Mouse (Mus musculus) embryonic facial prominence, embryonic 11.5 days (tissue): ENCODE results near the gene Tada2a. TPM values are rescaled to one million over a fixed set of nuclear protein-coding genes. Genes with fewer than 3 reads are reported as not detected.

Experiments
- ATAC-seq: fragments of 200-750 bp; cut with Nextera tagmentation; replicated peaks from 2 replicates; pipeline ENCODE4 v1.8.0; 2017; ENCODE audit warnings: low read depth; ENCODE audit not compliant: insufficient number of reproducible peaks, low FRiP score, low TSS enrichment
- DNase-seq: peaks from one replicate; pipeline ENCODE4 v3.0.0-alpha.2; 2015; ENCODE audit warnings: low spot score
- H3K27ac ChIP-seq: fragments of 300-500 bp; sonication (generic); replicated peaks from 2 replicates; pipeline ENCODE4 v1.5.1; 2014; ENCODE audit warnings: mild to moderate bottlenecking, low read depth, low read length, control low read depth
- H3K27me3 ChIP-seq: fragments of 300-500 bp; sonication (generic); 2 replicates; pipeline ENCODE4 v1.6.1; 2014; ENCODE audit warnings: mild to moderate bottlenecking, low read length, moderate library complexity, mixed read lengths; ENCODE audit not compliant: control insufficient read depth, insufficient read depth
- H3K36me3 ChIP-seq: fragments of 300-500 bp; sonication (generic); replicated peaks from 2 replicates; pipeline ENCODE4 v1.6.1; 2014; ENCODE audit warnings: low read depth, mild to moderate bottlenecking, low read length, moderate library complexity, mixed read lengths; ENCODE audit not compliant: control insufficient read depth, insufficient read depth
- H3K4me1 ChIP-seq: fragments of 300-500 bp; sonication (generic); 2 replicates; pipeline ENCODE4 v1.6.1; 2014; ENCODE audit warnings: low read length, mixed read lengths; ENCODE audit not compliant: control insufficient read depth, insufficient read depth
- H3K4me2 ChIP-seq: fragments of 300-500 bp; sonication (generic); 2 replicates; pipeline ENCODE4 v1.6.1; 2014; ENCODE audit warnings: low read depth, mild to moderate bottlenecking, control low read depth, low read length, moderate library complexity
- H3K4me3 ChIP-seq: fragments of 300-500 bp; sonication (generic); 2 replicates; pipeline ENCODE4 v1.5.1; 2014; ENCODE audit warnings: low read depth, low read length, control low read depth
- H3K9ac ChIP-seq: fragments of 300-500 bp; sonication (generic); replicated peaks from 2 replicates; pipeline ENCODE4 v1.6.1; 2014; ENCODE audit warnings: mild to moderate bottlenecking, control low read depth, low read length
- H3K9me3 ChIP-seq: fragments of 300-500 bp; sonication (generic); replicated peaks from 2 replicates; pipeline ENCODE4 v1.6.1; 2016; ENCODE audit warnings: mild to moderate bottlenecking, low read length, inconsistent platforms, mixed read lengths; ENCODE audit not compliant: control insufficient read depth
- WGBS: fragments of 180-500 bp; shearing (Covaris S2); extraction: QIAGEN DNeasy Blood & Tissue Kit; methylation state at CpG from one replicate; pipeline ENCODE4 v1.1.7; 2014; 5-methylcytosine and 5-hydroxymethylcytosine counted together
- polyA plus RNA-seq: library from polyadenylated mRNA; unstranded; fragments of >200 nt; fragmentation: Nextera tagmentation; extraction: Ambion mirVana; gene quantifications from 2 replicates; pipeline ENCODE4 v1.2.1, GENCODE M21; 2014

Tada2a gene
- polyA plus RNA-seq, 1 experiment from 2014 or later: 36.5 TPM

- H3K9me3 ChIP-seq: no peaks in the 10 kb centered on the region
- H3K36me3 ChIP-seq: no peaks in the 10 kb centered on the region
- 6% methylated on average over 18 of the region's 18 CpGs for WGBS
- H3K4me1 ChIP-seq: no peaks in the 10 kb centered on the region
- H3K4me3 ChIP-seq: peak overlapping the region; percentile 66
- no peak overlapping the region for H3K27ac ChIP-seq
- DNase-seq (peak; percentile 32), ATAC-seq (no peak)
- peak overlapping the region; percentile 92; the same call in 1 of the 2 replicates for H3K4me2 ChIP-seq
- peaks cover 6% of the 10 kb centered on the region; the same call in 1 of the 2 replicates for H3K27me3 ChIP-seq
- H3K9ac ChIP-seq: no peak overlapping the region
Measured at GRCm38 (mm10) chr11:84066927-84067645, 62.3 kb downstream of the Tada2a start.

- 5% methylated on average over 11 of the region's 11 CpGs for WGBS
- DNase-seq (peak; percentile 44), ATAC-seq (no peak)
- no peak overlapping the region for H3K9ac ChIP-seq
- no peaks in the 10 kb centered on the region for H3K9me3 ChIP-seq
- H3K36me3 ChIP-seq: no peaks in the 10 kb centered on the region
- no peak overlapping the region for H3K27ac ChIP-seq
- H3K4me2 ChIP-seq: no peak overlapping the region
- H3K27me3 ChIP-seq: peaks cover 6% of the 10 kb centered on the region; the same call in 1 of the 2 replicates
- no peaks in the 10 kb centered on the region for H3K4me1 ChIP-seq
- H3K4me3 ChIP-seq: no peak overlapping the region
Measured at GRCm38 (mm10) chr11:84066071-84066481, 63.3 kb downstream of the Tada2a start.

GRCm38 (mm10) chr11:84063631-84064209 lies 65.7 kb downstream of the Tada2a start:
- Histone ChIP-seq H3K9me3 (no peaks in the 10 kb centered on the region), H3K27me3 (peaks cover 5% of the 10 kb centered on the region; the same call in 1 of the 2 replicates), H3K27ac (no peak overlapping the region), H3K4me2 (no peak overlapping the region; the same call in 1 of the 2 replicates), H3K4me3 (no peak overlapping the region), H3K9ac (no peak overlapping the region), H3K4me1 (no peaks in the 10 kb centered on the region), H3K36me3 (no peaks in the 10 kb centered on the region)
- WGBS: 86% methylated on average over 3 of the region's 3 CpGs
- DNase-seq (no peak), ATAC-seq (no peak)

- Histone ChIP-seq H3K36me3 (no peaks in the 10 kb centered on the region), H3K4me2 (no peak overlapping the region), H3K4me3 (no peak overlapping the region), H3K9me3 (no peaks in the 10 kb centered on the region), H3K27me3 (peaks cover 2% of the 10 kb centered on the region; the same call in 1 of the 2 replicates), H3K4me1 (no peaks in the 10 kb centered on the region), H3K9ac (no peak overlapping the region), H3K27ac (no peak overlapping the region)
- no peak for DNase-seq
- no peak for ATAC-seq
- 44% methylated on average over 2 of the region's 2 CpGs for WGBS
Measured at GRCm38 (mm10) chr11:84062805-84063204, 66.6 kb downstream of the Tada2a start.

GRCm38 (mm10) chr11:84061881-84062280 lies 67.5 kb downstream of the Tada2a start:
- Histone ChIP-seq H3K4me2 (no peak overlapping the region), H3K9me3 (no peaks in the 10 kb centered on the region), H3K27ac (no peak overlapping the region), H3K36me3 (no peaks in the 10 kb centered on the region), H3K4me1 (no peaks in the 10 kb centered on the region), H3K9ac (no peak overlapping the region), H3K4me3 (no peak overlapping the region), H3K27me3 (peaks cover 2% of the 10 kb centered on the region; the same call in 1 of the 2 replicates)
- ATAC-seq (no peak), DNase-seq (no peak)
- 61% methylated on average over 2 of the region's 2 CpGs for WGBS

- Histone ChIP-seq H3K9ac (no peak overlapping the region), H3K4me1 (no peaks in the 10 kb centered on the region), H3K36me3 (no peaks in the 10 kb centered on the region), H3K27me3 (no peaks in the 10 kb centered on the region), H3K9me3 (no peaks in the 10 kb centered on the region), H3K4me2 (no peak overlapping the region), H3K27ac (no peak overlapping the region), H3K4me3 (no peak overlapping the region)
- ATAC-seq: no peak
- no peak for DNase-seq
- 85% methylated on average over 6 of the region's 6 CpGs for WGBS
Measured at GRCm38 (mm10) chr11:84060635-84061034, 68.8 kb downstream of the Tada2a start.

GRCm38 (mm10) chr11:84059784-84060183 lies 69.6 kb downstream of the Tada2a start:
- Histone ChIP-seq H3K4me1 (no peaks in the 10 kb centered on the region), H3K4me3 (no peak overlapping the region), H3K4me2 (no peak overlapping the region), H3K36me3 (no peaks in the 10 kb centered on the region), H3K27ac (no peak overlapping the region), H3K9me3 (no peaks in the 10 kb centered on the region), H3K9ac (no peak overlapping the region), H3K27me3 (no peaks in the 10 kb centered on the region)
- 84% methylated on average over 2 of the region's 2 CpGs for WGBS
- no peak for ATAC-seq
- DNase-seq: no peak

- Histone ChIP-seq H3K4me3 (no peak overlapping the region), H3K27me3 (no peaks in the 10 kb centered on the region), H3K27ac (no peak overlapping the region), H3K9ac (no peak overlapping the region), H3K4me1 (no peaks in the 10 kb centered on the region), H3K36me3 (no peaks in the 10 kb centered on the region), H3K9me3 (no peaks in the 10 kb centered on the region), H3K4me2 (no peak overlapping the region)
- WGBS: 83% methylated on average over 2 of the region's 2 CpGs
- no peak for ATAC-seq
- DNase-seq: no peak
Measured at GRCm38 (mm10) chr11:84057418-84057817, 72.0 kb downstream of the Tada2a start.
